Mouse (Mus musculus) hindbrain, postnatal 0 days (tissue): Measurements from ENCODE around the gene Abcb11. TPM values are rescaled to one million over a fixed set of nuclear protein-coding genes. Genes with fewer than 3 reads are reported as not detected.

Source experiments
- ATAC-seq: fragments of 200-750 bp; cut with Nextera tagmentation; 2 replicates; pipeline ENCODE4 v1.8.0; 2017; ENCODE audit warnings: mild to moderate bottlenecking, moderate TSS enrichment, moderate library complexity
- DNase-seq: peaks from one replicate; pipeline ENCODE4 v3.0.0-alpha.2; 2015; ENCODE audit warnings: low spot score
- H3K27ac ChIP-seq: fragments of 300-500 bp; sonication (generic); 2 replicates; pipeline ENCODE4 v1.5.1; 2014; ENCODE audit warnings: mild to moderate bottlenecking
- H3K27me3 ChIP-seq: fragments of 300-500 bp; sonication (generic); 2 replicates; pipeline ENCODE4 v1.6.1; 2014; ENCODE audit warnings: low read length, mixed read lengths; ENCODE audit not compliant: insufficient read depth
- H3K36me3 ChIP-seq: fragments of 300-500 bp; sonication (generic); 2 replicates; pipeline ENCODE4 v1.6.1; 2014; ENCODE audit warnings: low read length, mixed read lengths; ENCODE audit not compliant: insufficient read depth
- H3K4me1 ChIP-seq: fragments of 300-500 bp; sonication (generic); 2 replicates; pipeline ENCODE4 v1.6.1; 2014; ENCODE audit warnings: antibody characterized with exemption, low read length, mixed read lengths; ENCODE audit not compliant: insufficient read depth
- H3K4me2 ChIP-seq: fragments of 300-500 bp; sonication (generic); 2 replicates; pipeline ENCODE4 v1.6.1; 2014; ENCODE audit warnings: low read depth, mild to moderate bottlenecking, low read length, moderate library complexity, mixed read lengths
- H3K4me3 ChIP-seq: fragments of 300-500 bp; sonication (generic); 2 replicates; pipeline ENCODE4 v1.5.1; 2014; ENCODE audit warnings: low read length
- H3K9ac ChIP-seq: fragments of 300-500 bp; sonication (generic); replicated peaks from 2 replicates; pipeline ENCODE4 v1.6.1; 2014; ENCODE audit warnings: mild to moderate bottlenecking, low read length, moderate library complexity, mixed read lengths
- H3K9me3 ChIP-seq: fragments of 300-500 bp; sonication (generic); 2 replicates; pipeline ENCODE4 v1.6.1; 2016; ENCODE audit warnings: low read length, mixed read lengths
- CTCF ChIP-seq: IDR thresholded peaks from 2 replicates; pipeline ENCODE4 v1.5.1; 2016; ENCODE audit warnings: antibody characterized with exemption, control low read depth, low read depth
- WGBS: fragments of 180-500 bp; shearing (Covaris S2); extraction: QIAGEN DNeasy Blood & Tissue Kit; methylation state at CpG from one replicate; pipeline ENCODE4 v1.1.7; 2014; 5-methylcytosine and 5-hydroxymethylcytosine counted together
- polyA plus RNA-seq: library from polyadenylated mRNA; unstranded; fragments of >200 nt; fragmentation: Nextera tagmentation; extraction: Ambion mirVana; gene quantifications from 2 replicates; pipeline ENCODE4 v1.2.1, GENCODE M21; 2015
- total RNA-seq: library from RNA; depleted of rRNA; stranded (reverse); fragments of >200 nt; gene quantifications from 2 replicates; pipeline ENCODE4 v1.2.3, GENCODE M21; 2014

Abcb11 gene
- total and polyA plus RNA-seq, 2 experiments from 2014 or later = 0.10 TPM; not detected in 1

DNA sequence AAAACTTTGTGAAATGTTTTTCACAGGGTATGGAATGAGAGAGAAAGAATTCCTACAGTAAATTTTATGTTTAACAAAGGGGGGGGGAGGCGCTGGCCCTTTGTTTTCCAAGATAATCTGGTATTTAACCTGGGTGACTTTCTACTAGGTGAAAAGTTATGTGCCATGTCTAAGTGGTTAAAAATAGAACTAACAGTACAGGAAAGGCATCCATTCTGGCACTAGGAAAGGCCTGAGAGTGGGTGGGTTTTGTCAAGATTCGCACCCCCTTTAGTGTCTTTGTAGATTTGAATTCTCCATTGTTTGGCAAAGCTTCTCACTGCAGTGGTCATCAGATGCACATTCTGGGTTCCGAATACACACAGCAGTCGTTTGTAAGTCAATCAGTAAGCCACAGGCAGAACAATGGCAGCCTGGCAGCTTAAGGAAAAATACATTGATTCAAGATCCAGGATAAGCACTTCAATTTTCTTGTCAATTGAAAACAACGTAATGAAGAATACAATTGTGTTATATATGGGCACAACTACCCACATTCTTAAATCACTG, 120.5 kb downstream of the Abcb11 start:
- TF ChIP-seq CTCF = no peak
- H3K4me1 ChIP-seq = no peaks in the 10 kb centered on the region
- WGBS = 33% methylated on average over 5 of the region's 5 CpGs
- DNase-seq = no peak
- no peak for ATAC-seq
- no peaks in the 10 kb centered on the region for H3K9me3 ChIP-seq
- no peaks in the 10 kb centered on the region for H3K27me3 ChIP-seq
- H3K9ac ChIP-seq = no peak overlapping the region
- H3K27ac ChIP-seq = no peak overlapping the region
- no peak overlapping the region for H3K4me3 ChIP-seq
- H3K36me3 ChIP-seq = no peaks in the 10 kb centered on the region
- H3K4me2 ChIP-seq = no peak overlapping the region

DNA sequence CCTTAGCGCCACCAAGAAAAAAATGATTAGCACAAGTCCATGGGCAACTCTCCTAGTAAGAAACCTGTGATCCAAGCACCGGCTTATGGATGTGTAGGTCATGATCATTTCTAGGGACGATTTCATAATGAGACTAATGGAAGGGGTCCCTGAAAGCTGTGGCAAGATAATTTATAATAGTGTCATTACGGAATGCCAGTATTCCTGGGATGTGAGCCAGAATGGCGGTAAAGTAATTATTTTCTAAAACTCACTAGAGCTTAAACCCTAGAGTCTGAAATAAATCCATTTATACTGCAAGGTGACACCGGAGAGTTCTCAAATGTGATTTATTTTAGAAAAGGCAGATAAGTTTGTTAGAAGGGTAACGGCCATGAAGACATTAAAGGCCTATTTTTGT, 127.2 kb downstream of the Abcb11 start:
- Histone ChIP-seq H3K9ac (no peak overlapping the region), H3K4me2 (no peak overlapping the region), H3K9me3 (no peaks in the 10 kb centered on the region), H3K4me1 (no peaks in the 10 kb centered on the region), H3K4me3 (no peak overlapping the region), H3K36me3 (no peaks in the 10 kb centered on the region), H3K27me3 (no peaks in the 10 kb centered on the region), H3K27ac (no peak overlapping the region)
- WGBS = 60% methylated on average over 7 of the region's 7 CpGs
- no peak for ATAC-seq
- no peak for TF ChIP-seq CTCF
- peak; percentile 37 for DNase-seq

GRCm38 (mm10) chr2:69212652-69213051, 129.8 kb downstream of the Abcb11 start:
- Histone ChIP-seq H3K4me2 (no peak overlapping the region), H3K9ac (no peak overlapping the region), H3K4me3 (no peak overlapping the region), H3K36me3 (no peaks in the 10 kb centered on the region), H3K27ac (no peak overlapping the region), H3K9me3 (no peaks in the 10 kb centered on the region), H3K27me3 (no peaks in the 10 kb centered on the region), H3K4me1 (no peaks in the 10 kb centered on the region)
- TF ChIP-seq CTCF = no peak
- no peak for ATAC-seq
- WGBS = 59% methylated on average over 10 of the region's 10 CpGs
- DNase-seq = no peak

DNA sequence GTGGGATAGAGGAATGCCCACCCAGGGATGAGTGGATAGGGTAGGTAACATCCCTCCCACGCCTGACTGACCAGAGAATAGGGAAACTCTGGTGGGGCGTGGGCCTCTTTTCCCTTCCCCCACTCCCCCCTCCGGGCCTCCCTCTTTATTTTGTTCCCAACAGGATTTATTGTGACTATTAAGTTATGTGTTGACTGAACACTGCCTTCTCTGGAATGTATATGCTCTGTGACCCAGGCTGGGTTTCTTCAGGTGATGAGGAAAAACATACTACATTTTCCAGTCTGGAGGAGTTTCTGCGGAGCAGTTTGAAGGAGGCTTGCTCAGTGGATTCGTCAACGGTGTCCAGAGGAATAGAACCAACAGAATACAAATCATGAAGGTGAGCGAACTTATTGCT, 131.6 kb downstream of the Abcb11 start, which contains the start of gene G6pc2:
G6pc2 (plus strand) TSS at position 301 of the 400 bp plus-strand sequence.
- no peak for TF ChIP-seq CTCF
- Histone ChIP-seq H3K27me3 (no peaks in the 10 kb centered on the region), H3K27ac (no peak within 1 kb of the TSS), H3K4me2 (no peak within 1 kb of the TSS), H3K4me1 (no peaks in the 10 kb centered on the region), H3K9me3 (no peaks in the 10 kb centered on the region), H3K9ac (no peak within 1 kb of the TSS), H3K36me3 (no peaks in the 10 kb centered on the region), H3K4me3 (no peak within 1 kb of the TSS)
- ATAC-seq (no peak), DNase-seq (no peak)
- 83% methylated on average over 7 of the region's 7 CpGs for WGBS

- H3K4me1 ChIP-seq = peaks cover 5% of the 10 kb centered on the region; the same call in 1 of the 2 replicates
- H3K36me3 ChIP-seq = no peaks in the 10 kb centered on the region
- H3K4me2 ChIP-seq = no peak overlapping the region
- H3K4me3 ChIP-seq = no peak overlapping the region
- no peak for ATAC-seq
- H3K9me3 ChIP-seq = no peaks in the 10 kb centered on the region
- no peak overlapping the region for H3K9ac ChIP-seq
- TF ChIP-seq CTCF = no peak
- H3K27ac ChIP-seq = no peak overlapping the region
- no peak for DNase-seq
- no peaks in the 10 kb centered on the region for H3K27me3 ChIP-seq
- WGBS = 89% methylated on average over 3 of the region's 3 CpGs
These were observed 132.7 kb downstream of the Abcb11 start for GRCm38 (mm10) chr2:69209684-69210083.

- no peak overlapping the region for H3K9ac ChIP-seq
- H3K4me1 ChIP-seq = peaks cover 5% of the 10 kb centered on the region; the same call in 1 of the 2 replicates
- peak overlapping the region; percentile 41; the same call in 1 of the 2 replicates for H3K4me2 ChIP-seq
- WGBS = 23% methylated on average over 7 of the region's 7 CpGs
- H3K36me3 ChIP-seq = no peaks in the 10 kb centered on the region
- peak overlapping the region; percentile 81; the same call in 1 of the 2 replicates for H3K4me3 ChIP-seq
- TF ChIP-seq CTCF = no peak
- no peaks in the 10 kb centered on the region for H3K9me3 ChIP-seq
- no peaks in the 10 kb centered on the region for H3K27me3 ChIP-seq
- ATAC-seq (no peak), DNase-seq (no peak)
- no peak overlapping the region for H3K27ac ChIP-seq
These were observed 135.9 kb downstream of the Abcb11 start for GRCm38 (mm10) chr2:69206523-69206922.

DNA sequence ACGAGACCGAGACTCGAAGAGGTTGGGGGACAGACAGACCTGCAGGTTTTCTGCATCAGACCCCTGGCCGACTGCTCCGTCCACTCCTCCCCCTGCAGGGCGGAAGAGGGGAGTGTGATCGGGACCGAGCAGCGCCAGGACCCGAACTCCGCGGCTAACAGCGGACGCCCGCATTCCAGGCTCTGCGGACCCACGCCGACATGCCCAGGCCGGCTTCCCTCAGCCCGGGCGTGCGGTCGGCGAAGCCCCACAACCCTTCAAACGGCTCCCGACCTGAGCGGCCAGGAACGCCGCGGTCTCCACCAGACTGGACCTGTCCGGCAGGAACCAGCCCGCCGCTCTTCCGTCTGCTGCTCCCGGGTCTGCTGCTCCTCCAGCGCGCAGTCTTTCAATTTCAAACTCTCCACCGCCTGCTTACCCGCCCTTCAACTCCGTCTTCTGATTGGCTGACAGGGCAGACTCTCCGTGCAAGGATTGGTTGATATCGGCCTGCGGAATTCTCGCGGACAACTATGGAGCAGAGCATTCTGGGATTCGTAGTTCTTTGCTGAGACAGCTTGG, 136.5 kb downstream of the Abcb11 start, which contains the start of gene Spc25:
Spc25 (minus strand) TSS at position 404 of the 561 bp plus-strand sequence.
- Histone ChIP-seq H3K27me3 (no peaks in the 10 kb centered on the region), H3K9me3 (no peaks in the 10 kb centered on the region), H3K9ac (peak within 1 kb of the TSS; percentile 64), H3K4me1 (peaks cover 5% of the 10 kb centered on the region; the same call in 1 of the 2 replicates), H3K36me3 (no peaks in the 10 kb centered on the region), H3K4me2 (peak within 1 kb of the TSS; percentile 98), H3K4me3 (peak within 1 kb of the TSS; percentile 81), H3K27ac (peak within 1 kb of the TSS; percentile 41; the same call in 1 of the 2 replicates)
- DNase-seq (peak; percentile 96), ATAC-seq (peak; percentile 100)
- peak; percentile 33 for TF ChIP-seq CTCF
- WGBS = 1% methylated on average over 46 of the region's 46 CpGs
